Mouse (Mus musculus): ENCODE data around the gene Atg101. TPM values are rescaled to one million over a fixed set of nuclear protein-coding genes. Genes with fewer than 3 reads are reported as not detected.

The Atg101 gene
- polyA plus RNA-seq, 1 experiment from 2014 or later, result 25.5 TPM

Other genes starting within 250 kb of the Atg101 start
- not detected in 2 replicates for gene Gm47841, start 236.9 kb upstream of the Atg101 start, polyA plus RNA-seq (2015; fragmentation: Nextera tagmentation; extraction: Ambion mirVana)
- 0.07 and 0.08 TPM in 2 replicates for gene Fignl2, start 205.7 kb upstream of the Atg101 start, polyA plus RNA-seq (2015; fragmentation: Nextera tagmentation; extraction: Ambion mirVana)
- not detected in 2 replicates for gene Ankrd33, start 168.5 kb upstream of the Atg101 start, polyA plus RNA-seq (2015; fragmentation: Nextera tagmentation; extraction: Ambion mirVana)
- gene Acvrl1, start 155.8 kb upstream of the Atg101 start, polyA plus RNA-seq (2015; fragmentation: Nextera tagmentation; extraction: Ambion mirVana), result 1.4 and 2.6 TPM in 2 replicates
- 1.6 and 2.0 TPM in 2 replicates for gene Acvr1b, start 110.2 kb upstream of the Atg101 start, polyA plus RNA-seq (2015; fragmentation: Nextera tagmentation; extraction: Ambion mirVana)
- 0.37 and 0.46 TPM in 2 replicates for gene Grasp, start 60.1 kb upstream of the Atg101 start, polyA plus RNA-seq (2015; fragmentation: Nextera tagmentation; extraction: Ambion mirVana)
- gene Nr4a1, start 30.0 kb upstream of the Atg101 start, polyA plus RNA-seq (2015; fragmentation: Nextera tagmentation; extraction: Ambion mirVana), result 0.68 and 0.83 TPM in 2 replicates
- 0.30 and 0.81 TPM in 2 replicates for gene 6030408B16Rik, start 8.9 kb downstream of the Atg101 start, polyA plus RNA-seq (2015; fragmentation: Nextera tagmentation; extraction: Ambion mirVana)
- 0.43 and 0.44 TPM in 2 replicates for gene Krt80, start 85.9 kb downstream of the Atg101 start, polyA plus RNA-seq (2015; fragmentation: Nextera tagmentation; extraction: Ambion mirVana)
- gene Krt7, start 126.8 kb downstream of the Atg101 start, polyA plus RNA-seq (2015; fragmentation: Nextera tagmentation; extraction: Ambion mirVana), result 1.7 TPM in 2 replicates
- not detected in 2 replicates for gene Krt87, start 154.5 kb downstream of the Atg101 start, polyA plus RNA-seq (2015; fragmentation: Nextera tagmentation; extraction: Ambion mirVana)
- not detected in 2 replicates for gene Krt88, start 163.5 kb downstream of the Atg101 start, polyA plus RNA-seq (2015; fragmentation: Nextera tagmentation; extraction: Ambion mirVana)
- not detected in 2 replicates for gene Krt81, start 179.5 kb downstream of the Atg101 start, polyA plus RNA-seq (2015; fragmentation: Nextera tagmentation; extraction: Ambion mirVana)
- not detected in 2 replicates for gene Krt86, start 189.2 kb downstream of the Atg101 start, polyA plus RNA-seq (2015; fragmentation: Nextera tagmentation; extraction: Ambion mirVana)
- 0.32 and 0.51 TPM in 2 replicates for gene Krt83, start 207.2 kb downstream of the Atg101 start, polyA plus RNA-seq (2015; fragmentation: Nextera tagmentation; extraction: Ambion mirVana)
- not detected in 2 replicates for gene Gm49425, start 233.0 kb downstream of the Atg101 start, polyA plus RNA-seq (2015; fragmentation: Nextera tagmentation; extraction: Ambion mirVana)
- 0.05 TPM in 1 of 2 replicates, not detected in the other for gene Krt84, start 248.5 kb downstream of the Atg101 start, polyA plus RNA-seq (2015; fragmentation: Nextera tagmentation; extraction: Ambion mirVana)